Mouse (Mus musculus) urinary bladder, postnatal 10 days (tissue): ENCODE measurements around the gene Slc20a1.
A peak's percentile ranks its signal among the peaks of the same experiment; 100 is the strongest.

Experiments
- DNase-seq: peaks from one replicate; pipeline ENCODE4 v3.0.0; 2022; ENCODE audit warnings: low spot score

Gene Slc20a1

GRCm38 (mm10) chr2:129198436-129199327, at the start of gene Slc20a1:
TSS of gene Slc20a1 (plus strand) at chr2:129198764.
- DNase-seq: peak; percentile 98

DNA sequence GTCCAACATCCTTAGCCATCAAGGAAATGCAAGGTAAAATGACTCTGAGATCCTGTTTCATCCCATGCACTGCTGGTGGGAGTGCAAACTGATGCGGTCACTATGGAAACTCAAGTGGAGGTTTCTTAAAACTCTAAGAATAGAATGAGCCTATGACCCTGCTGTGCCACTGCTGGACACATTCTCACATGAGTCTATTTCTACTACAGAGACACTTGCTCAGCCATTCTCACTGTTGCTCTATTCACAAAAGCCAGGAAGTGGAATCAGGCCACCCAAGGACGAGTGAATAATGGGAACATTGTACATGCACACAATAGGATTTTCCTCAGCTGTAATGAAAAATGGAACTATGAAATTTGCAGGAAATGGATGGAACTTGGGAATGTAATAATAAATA, 49.7 kb upstream of the Slc20a1 start:
- no peak for DNase-seq

GRCm38 (mm10) chr2:129150386-129150785, 48.2 kb upstream of the Slc20a1 start:
- no peak for DNase-seq

GRCm38 (mm10) chr2:129151111-129151510, 47.5 kb upstream of the Slc20a1 start:
- no peak for DNase-seq

GRCm38 (mm10) chr2:129152751-129153150, 45.8 kb upstream of the Slc20a1 start:
- no peak for DNase-seq

DNA sequence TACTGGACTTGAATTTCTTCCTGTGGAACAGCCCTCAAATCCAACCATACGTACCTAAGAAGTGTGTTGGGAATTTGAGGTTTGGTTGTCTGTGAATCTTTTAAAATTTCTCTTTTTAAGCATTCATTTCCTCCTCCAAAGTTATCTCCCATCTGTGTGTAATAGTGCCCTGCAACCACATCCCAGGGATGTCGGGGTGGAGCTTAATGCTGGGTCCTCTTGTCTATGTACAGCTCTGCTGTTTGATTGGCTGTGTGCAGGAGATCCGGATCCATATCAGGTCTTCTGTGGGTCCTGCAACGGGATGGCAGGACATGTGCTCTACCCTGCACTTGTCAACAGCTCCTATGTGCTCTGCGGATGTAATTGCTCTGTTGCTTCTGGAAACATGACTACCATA, 33.7 kb upstream of the Slc20a1 start:
- DNase-seq: no peak

- DNase-seq: no peak
These were observed 31.8 kb upstream of the Slc20a1 start for GRCm38 (mm10) chr2:129166466-129167463.

DNA sequence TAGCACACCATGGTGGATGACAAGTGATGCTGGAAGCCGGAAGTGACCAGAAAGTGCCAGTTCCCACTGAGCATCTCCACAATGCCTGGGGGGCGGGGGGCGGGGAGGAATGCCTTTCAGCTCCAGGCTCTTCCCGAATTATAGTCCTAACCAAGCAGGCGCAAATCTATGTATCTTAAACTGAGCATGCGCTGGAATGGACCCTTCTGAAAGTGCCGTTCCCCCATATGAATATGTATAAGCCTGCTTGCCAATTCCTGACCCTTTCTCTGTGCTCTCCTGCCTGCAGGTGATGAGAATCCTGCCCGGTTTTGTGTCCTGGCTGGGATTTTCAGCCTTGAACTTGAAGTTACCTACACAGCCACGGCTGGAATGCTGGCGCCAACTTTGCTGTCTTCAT, 25.2 kb upstream of the Slc20a1 start:
- DNase-seq: no peak

DNA sequence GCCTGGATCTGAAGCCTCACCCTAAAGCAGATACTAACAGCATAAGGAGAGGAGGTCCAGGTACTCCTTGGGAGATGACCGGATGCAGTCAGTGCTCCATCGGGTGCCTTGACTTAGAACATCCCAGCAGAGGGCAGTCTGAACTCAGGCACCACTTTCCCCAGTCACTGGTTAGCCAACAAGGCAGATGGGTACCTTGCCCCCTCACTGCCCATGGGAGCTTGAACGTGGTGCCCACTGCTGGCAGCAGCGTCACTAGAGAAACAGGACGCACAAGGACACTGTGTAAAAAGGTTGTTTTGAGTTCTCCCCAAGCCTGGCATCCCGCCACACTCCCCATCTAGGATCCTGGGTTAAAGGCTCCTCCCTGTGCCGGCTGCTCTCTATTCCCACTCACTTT, 24.1 kb upstream of the Slc20a1 start:
- no peak for DNase-seq

DNA sequence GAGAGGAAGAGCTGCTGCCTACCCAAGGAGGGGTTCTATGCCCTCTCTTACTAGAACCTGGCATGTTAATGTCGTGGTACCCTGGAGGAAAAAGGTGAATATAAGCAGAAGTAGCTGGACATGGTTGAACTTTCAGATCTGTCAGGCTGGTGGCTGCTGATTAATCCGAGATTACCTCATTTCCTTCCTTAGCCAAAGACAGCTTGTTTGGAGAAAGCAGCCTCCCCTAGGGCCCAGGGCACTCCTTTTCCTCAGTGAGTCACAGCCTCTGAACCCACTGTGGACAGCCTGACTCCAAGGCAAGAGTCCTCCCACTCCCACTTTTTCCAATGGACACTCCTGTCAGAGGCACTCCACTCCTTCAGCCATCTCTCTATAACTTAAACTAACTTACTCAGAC, 22.9 kb upstream of the Slc20a1 start:
- no peak for DNase-seq

DNA sequence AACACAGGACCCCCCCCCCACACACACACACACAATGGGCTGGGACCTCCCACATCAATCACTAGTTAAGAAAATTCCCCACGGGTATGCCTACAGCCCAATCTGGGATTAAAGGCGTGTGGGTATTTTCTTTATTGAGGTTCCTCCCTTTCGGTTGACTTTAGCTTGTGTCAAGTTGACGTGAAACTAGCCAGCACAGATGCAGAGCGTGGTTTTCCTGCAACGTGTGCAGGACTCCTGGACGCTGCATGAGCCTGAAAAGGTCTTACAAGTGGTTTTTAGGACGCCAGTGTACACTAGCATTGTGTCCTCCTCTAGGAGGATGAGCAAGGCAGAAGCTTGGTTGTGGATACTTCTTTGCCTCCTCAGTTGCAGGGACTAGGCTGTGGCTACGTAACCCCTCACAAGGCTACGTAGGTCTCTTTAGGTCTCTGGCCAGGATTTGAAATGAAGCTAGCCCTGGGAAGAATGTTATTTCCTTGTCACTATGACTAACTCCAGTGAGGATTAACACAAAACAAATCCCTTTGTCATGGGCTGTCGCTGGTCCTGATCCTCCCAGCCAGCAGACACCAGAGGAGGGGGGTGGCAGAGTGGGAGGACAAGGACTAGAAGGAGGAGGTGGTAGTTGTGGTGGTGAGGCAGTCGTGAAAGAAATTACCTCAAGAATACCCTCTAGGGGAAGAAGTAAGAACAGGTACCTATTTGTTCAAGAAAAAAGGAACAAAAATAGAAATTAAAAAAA, 21.7 kb upstream of the Slc20a1 start:
- no peak for DNase-seq

GRCm38 (mm10) chr2:129177661-129178060, 20.9 kb upstream of the Slc20a1 start:
- DNase-seq: no peak

DNA sequence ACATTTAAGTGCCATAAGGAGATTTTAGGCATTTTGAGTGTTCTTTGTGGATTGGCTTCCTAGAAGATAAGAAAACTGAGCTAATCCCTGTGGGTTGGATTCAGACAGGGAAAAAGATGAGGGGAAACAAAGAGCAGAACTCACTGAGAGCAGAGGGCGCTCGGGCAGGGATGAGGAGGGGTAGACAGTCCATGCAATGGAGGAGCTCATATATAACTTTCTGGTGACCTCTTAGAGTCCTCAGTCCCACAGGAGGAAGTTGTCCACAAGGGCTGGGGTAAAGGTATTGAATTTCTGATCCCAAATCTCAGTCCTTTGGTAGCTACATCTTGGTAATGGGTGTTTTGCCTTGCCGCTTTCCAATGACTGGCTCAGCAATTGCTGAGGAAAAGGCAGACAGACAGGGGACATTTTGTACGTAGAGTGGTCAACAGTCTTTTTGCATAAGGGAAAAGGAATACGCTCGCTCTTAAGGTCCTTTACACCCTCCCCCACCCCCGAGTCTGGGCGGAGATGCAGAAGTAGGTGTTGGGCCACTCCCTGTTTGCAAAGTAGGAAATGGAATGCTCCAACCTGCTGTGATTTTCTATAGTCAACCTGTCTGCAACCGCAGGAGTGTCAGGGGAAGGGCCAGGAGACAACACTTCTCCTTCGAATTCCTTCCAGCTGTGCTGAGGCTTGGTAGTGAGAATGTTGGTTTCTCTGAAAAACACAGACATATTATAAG, 20.2 kb upstream of the Slc20a1 start:
- no peak for DNase-seq

DNA sequence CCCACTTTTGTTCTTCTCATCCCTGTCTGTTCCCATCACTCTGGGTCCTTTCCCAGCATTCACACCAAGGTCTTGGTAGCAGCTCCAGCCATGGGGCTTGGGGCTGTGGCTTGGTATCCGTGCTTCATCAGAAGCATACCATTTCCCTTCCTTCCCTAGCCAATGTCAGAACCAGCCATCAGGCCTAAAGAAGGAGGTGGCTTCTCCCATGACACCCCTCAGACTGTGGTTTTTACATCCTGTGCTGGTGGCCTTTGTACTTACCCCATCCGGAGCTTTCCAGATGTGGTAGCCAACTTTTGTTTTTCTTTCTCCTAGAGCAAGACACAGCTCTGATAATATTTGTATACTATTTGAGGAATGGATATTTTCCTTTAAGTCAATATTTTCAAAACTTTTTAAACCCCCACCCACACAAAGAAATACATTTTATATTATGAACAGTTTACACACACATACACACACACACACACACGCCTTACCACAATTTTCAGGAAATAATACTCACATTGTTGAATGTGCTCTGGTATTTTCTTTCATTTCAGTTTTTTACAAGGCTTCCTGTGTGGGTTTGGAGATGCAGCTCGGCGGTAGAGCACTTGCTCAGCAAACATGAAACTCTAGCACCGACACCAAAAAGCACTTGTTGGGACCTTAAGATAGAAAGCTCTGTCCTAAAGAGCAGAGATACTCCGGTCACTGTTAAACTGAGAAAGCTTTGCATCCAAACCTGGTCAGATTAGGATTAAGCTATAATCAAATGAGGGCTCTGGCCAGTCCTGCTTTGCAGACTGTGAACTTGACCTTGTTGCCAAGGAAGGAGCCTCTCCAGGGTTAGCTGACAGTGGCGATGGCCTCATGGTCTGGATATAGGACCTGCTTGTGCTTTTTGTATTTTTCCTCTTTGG, 18.4 kb upstream of the Slc20a1 start:
- DNase-seq: no peak

GRCm38 (mm10) chr2:129181509-129181908, 17.1 kb upstream of the Slc20a1 start:
- DNase-seq: no peak

GRCm38 (mm10) chr2:129182412-129182811, 16.2 kb upstream of the Slc20a1 start:
- DNase-seq: no peak

- DNase-seq: no peak
These were observed 15.0 kb upstream of the Slc20a1 start for GRCm38 (mm10) chr2:129183561-129184031.

DNA sequence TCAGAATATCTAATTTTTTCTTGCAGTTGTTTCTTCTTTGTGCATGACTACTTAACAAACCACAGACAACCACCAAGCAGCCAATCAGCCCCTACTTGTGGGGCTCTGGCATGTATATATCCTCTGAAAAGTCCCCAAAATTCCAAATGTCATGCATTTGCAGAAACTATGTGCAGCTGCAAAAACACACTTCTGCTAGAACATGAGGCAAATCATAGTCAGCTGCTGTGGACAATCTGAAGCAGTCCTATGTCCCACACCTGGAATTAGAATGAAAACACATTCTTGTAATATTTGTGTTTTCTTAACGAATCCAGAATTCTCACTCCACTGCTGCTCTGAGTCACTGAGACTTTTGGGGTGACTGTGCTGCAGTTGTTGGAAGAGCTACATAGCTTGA, 13.7 kb upstream of the Slc20a1 start:
- DNase-seq: no peak

DNA sequence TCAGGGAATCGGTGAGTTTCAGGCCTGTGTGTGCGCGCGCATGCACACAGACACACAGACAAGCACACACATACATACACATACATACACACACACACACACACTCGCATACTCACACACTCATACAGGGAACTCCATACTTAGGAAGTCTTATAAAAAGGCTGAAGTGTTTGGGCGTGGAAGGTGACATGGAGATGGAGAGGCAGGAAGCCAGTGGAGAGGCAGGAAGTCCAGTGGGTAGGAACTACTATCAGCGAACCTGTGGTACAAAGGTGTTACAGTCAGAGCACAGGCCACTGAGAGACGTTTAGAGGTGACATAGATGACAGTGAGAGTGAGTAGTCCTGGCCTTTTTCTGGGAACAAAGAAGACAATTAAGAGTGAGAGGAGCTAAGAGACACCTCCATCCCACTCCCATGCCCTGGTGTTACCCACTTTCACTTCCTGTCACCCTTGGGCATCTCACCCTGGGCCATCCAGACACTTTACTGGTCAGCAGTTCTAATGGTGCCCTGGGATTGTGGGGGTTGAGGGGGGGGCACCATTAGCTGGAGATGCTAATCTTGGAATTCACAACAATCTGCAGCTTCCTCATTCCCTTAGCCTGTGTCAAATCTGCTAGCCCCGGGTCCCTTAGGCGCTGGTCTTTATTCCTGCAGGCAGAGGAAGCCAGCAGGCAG, 12.8 kb upstream of the Slc20a1 start:
- no peak for DNase-seq
